Comparison of ENCODE assay signal across 8 mouse cellular contexts in the genomic region with DNA sequence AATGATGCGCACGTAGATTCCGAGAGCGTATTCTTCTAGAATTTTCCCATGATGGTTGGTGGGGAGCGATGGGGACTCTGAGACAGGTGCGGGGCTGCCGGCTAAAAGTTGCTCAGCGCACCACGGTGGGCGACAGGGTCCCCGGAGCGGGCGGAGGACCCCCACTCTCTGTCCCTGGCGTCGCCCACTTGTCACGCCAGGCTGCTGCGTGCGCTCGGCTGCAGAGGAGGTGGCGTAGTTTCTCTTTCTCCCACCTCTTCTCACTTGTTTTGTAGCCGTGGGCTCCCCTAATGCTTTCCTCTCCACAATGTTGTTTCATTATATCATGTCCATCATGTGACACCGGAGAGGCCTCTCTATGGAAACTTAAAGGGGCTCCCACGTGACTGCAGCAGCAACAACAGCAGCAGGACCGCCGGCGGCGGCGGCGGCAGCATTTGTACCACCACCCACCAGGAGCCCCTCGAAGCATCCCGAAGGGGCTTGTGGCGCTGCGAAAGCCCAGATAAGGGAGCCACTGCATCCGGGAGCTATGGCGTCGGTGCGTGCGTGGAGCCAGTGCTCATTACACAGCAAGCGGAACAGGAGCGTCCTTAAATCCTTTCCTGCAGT.
DNase-seq lines count a peak whose midpoint lies in the region; ATAC-seq and TF ChIP-seq lines count a peak whose summit lies in the region.

No protein-coding gene starts in this region.

- no peak for TF ChIP-seq CTCF in intestine, postnatal 0 days (IDR thresholded peaks at IDR 0.05; ENCODE audit: low read depth)

- H3K9me3 ChIP-seq in intestine, postnatal 0 days (ENCODE audit: control insufficient read depth), result no peaks in the 10 kb centered on the region
- H3K9me3 ChIP-seq in midbrain, embryonic 11.5 days (ENCODE audit: control insufficient read depth, low read length), result no peaks in the 10 kb centered on the region

- H3K27ac ChIP-seq in intestine, postnatal 0 days (ENCODE audit: low read depth, low read length), result peak overlapping the region; percentile 36; the same call in 1 of the 2 replicates
- H3K27ac ChIP-seq in midbrain, embryonic 11.5 days (ENCODE audit: low read depth, low read length), result no peak overlapping the region

- H3K36me3 ChIP-seq in intestine, postnatal 0 days (ENCODE audit: control insufficient read depth, insufficient read depth), result no peaks in the 10 kb centered on the region
- H3K36me3 ChIP-seq in midbrain, embryonic 11.5 days (ENCODE audit: control insufficient read depth, insufficient read depth, low read length), result no peaks in the 10 kb centered on the region

- no peak for ATAC-seq in intestine, postnatal 0 days
- no peak for ATAC-seq in midbrain, embryonic 11.5 days (ENCODE audit: low FRiP score)

- 0 out of 2 replicates have a peak overlapping the region, but pooled peaks have one; percentile 19 for H3K9ac ChIP-seq in intestine, postnatal 0 days (ENCODE audit: low read depth, low read length)
- no peak overlapping the region for H3K9ac ChIP-seq in midbrain, embryonic 11.5 days (ENCODE audit: low read length)

- peak overlapping the region; percentile 65 for H3K4me3 ChIP-seq in intestine, postnatal 0 days (ENCODE audit: low read depth, low read length)
- H3K4me3 ChIP-seq in midbrain, embryonic 11.5 days (ENCODE audit: low read depth, low read length), result peak overlapping the region; percentile 64

- peak overlapping the region; percentile 100 for H3K4me2 ChIP-seq in intestine, postnatal 0 days (replicated peaks; ENCODE audit: low read depth)
- H3K4me2 ChIP-seq in midbrain, embryonic 11.5 days, result peak overlapping the region; percentile 100

- H3K27me3 ChIP-seq in intestine, postnatal 0 days (replicated peaks; ENCODE audit: control insufficient read depth, insufficient read depth, low read length), result peaks cover 51% of the 10 kb centered on the region
- H3K27me3 ChIP-seq in midbrain, embryonic 11.5 days (ENCODE audit: control insufficient read depth, insufficient read depth, low read length), result peaks cover 59% of the 10 kb centered on the region

- under 1% methylated on average over 40 of the region's 40 CpGs for WGBS in intestine, postnatal 0 days
- WGBS in midbrain, embryonic 11.5 days, result 1% methylated on average over 40 of the region's 40 CpGs

- DNase-seq in urinary bladder, adult 18-20 months (ENCODE audit: low spot score in 2 of 2), result peak; percentile 59 to 66
- DNase-seq in urinary bladder, postnatal 10 days (ENCODE audit: low spot score), result no peak
- DNase-seq in embryo, embryonic 11 days, result peak; percentile 68
- peak; percentile 99 for DNase-seq in heart, adult 11 months
- peak; percentile 21 for DNase-seq in left cerebral cortex, postnatal 4 days
- peak; percentile 97 for DNase-seq in midbrain, embryonic 11.5 days (ENCODE audit: low spot score, missing footprints)
- DNase-seq in spleen, postnatal 36 days (ENCODE audit: low spot score in 2 of 2), result peak; percentile 76 to 82

- intact Hi-C loops in left cerebral cortex, postnatal 4 days (cut with DNase I), result loop anchor here (10.0 kb wide), 1 partner anchor 177 kb away; the partner anchor contains the start of gene Mkln1

- peaks cover 9% of the 10 kb centered on the region; the same call in 1 of the 2 replicates for H3K4me1 ChIP-seq in intestine, postnatal 0 days (replicated peaks; ENCODE audit: control insufficient read depth, insufficient read depth, low read length)
- peaks cover 23% of the 10 kb centered on the region for H3K4me1 ChIP-seq in midbrain, embryonic 11.5 days (ENCODE audit: control insufficient read depth, insufficient read depth, low read length)
